Mouse (Mus musculus): ENCODE results near the gene Pikfyve. TPM values are rescaled to one million over a fixed set of nuclear protein-coding genes. Genes with fewer than 3 reads are reported as not detected.

Pikfyve gene
- polyA plus RNA-seq, 1 experiment from 2014 or later = 22.4 TPM

- ATAC-seq (ENCODE audit: low FRiP score, low TSS enrichment) (no peak), DNase-seq (no peak)
- no peak overlapping the region for H3K27ac ChIP-seq (replicated peaks; ENCODE audit: low read depth, low read length)
- no peak overlapping the region for H3K4me3 ChIP-seq (replicated peaks; ENCODE audit: low read depth, low read length)
- no peak overlapping the region for H3K9ac ChIP-seq (replicated peaks; ENCODE audit: low read length)
- peaks cover 50% of the 10 kb centered on the region for H3K36me3 ChIP-seq (ENCODE audit: control insufficient read depth, insufficient read depth, low read length)
- H3K9me3 ChIP-seq (ENCODE audit: control insufficient read depth, low read length) = no peaks in the 10 kb centered on the region
- 95% methylated on average over 2 of the region's 2 CpGs for WGBS
- no peak overlapping the region for H3K4me2 ChIP-seq (ENCODE audit: low read length)
- H3K4me1 ChIP-seq (ENCODE audit: control insufficient read depth, insufficient read depth, low read length) = 0 out of 2 replicates have a peak, but pooled peaks cover 6% of the 10 kb centered on the region
- no peaks in the 10 kb centered on the region for H3K27me3 ChIP-seq (ENCODE audit: control insufficient read depth, insufficient read depth, low read length)
These were observed 6.7 kb downstream of the Pikfyve start for GRCm38 (mm10) chr1:65193226-65193625.

- ATAC-seq (ENCODE audit: low FRiP score, low TSS enrichment) (no peak), DNase-seq (no peak)
- no peaks in the 10 kb centered on the region for H3K27me3 ChIP-seq (ENCODE audit: control insufficient read depth, insufficient read depth, low read length)
- H3K9me3 ChIP-seq (ENCODE audit: control insufficient read depth, low read length) = no peaks in the 10 kb centered on the region
- WGBS = 89% methylated on average over 2 of the region's 2 CpGs
- no peak overlapping the region for H3K4me2 ChIP-seq (ENCODE audit: low read length)
- H3K27ac ChIP-seq (replicated peaks; ENCODE audit: low read depth, low read length) = no peak overlapping the region
- H3K4me3 ChIP-seq (replicated peaks; ENCODE audit: low read depth, low read length) = no peak overlapping the region
- no peak overlapping the region for H3K9ac ChIP-seq (replicated peaks; ENCODE audit: low read length)
- peaks cover 49% of the 10 kb centered on the region for H3K36me3 ChIP-seq (ENCODE audit: control insufficient read depth, insufficient read depth, low read length)
- no peaks in the 10 kb centered on the region for H3K4me1 ChIP-seq (ENCODE audit: control insufficient read depth, insufficient read depth, low read length)
These were observed 11.9 kb downstream of the Pikfyve start for GRCm38 (mm10) chr1:65198425-65198824.

GRCm38 (mm10) chr1:65198861-65199260 is 12.4 kb downstream of the Pikfyve start:
- Histone ChIP-seq H3K4me3 (replicated peaks; ENCODE audit: low read depth, low read length) (no peak overlapping the region), H3K4me1 (ENCODE audit: control insufficient read depth, insufficient read depth, low read length) (no peaks in the 10 kb centered on the region), H3K36me3 (ENCODE audit: control insufficient read depth, insufficient read depth, low read length) (peaks cover 51% of the 10 kb centered on the region), H3K27ac (replicated peaks; ENCODE audit: low read depth, low read length) (no peak overlapping the region), H3K4me2 (ENCODE audit: low read length) (no peak overlapping the region), H3K27me3 (ENCODE audit: control insufficient read depth, insufficient read depth, low read length) (no peaks in the 10 kb centered on the region), H3K9ac (replicated peaks; ENCODE audit: low read length) (no peak overlapping the region), H3K9me3 (ENCODE audit: control insufficient read depth, low read length) (no peaks in the 10 kb centered on the region)
- ATAC-seq (ENCODE audit: low FRiP score, low TSS enrichment) = no peak
- DNase-seq = no peak
- WGBS = 93% methylated on average over 2 of the region's 2 CpGs

GRCm38 (mm10) chr1:65204299-65204698 is 17.8 kb downstream of the Pikfyve start:
- ATAC-seq (ENCODE audit: low FRiP score, low TSS enrichment) (no peak), DNase-seq (no peak)
- Histone ChIP-seq H3K9ac (replicated peaks; ENCODE audit: low read length) (no peak overlapping the region), H3K27me3 (ENCODE audit: control insufficient read depth, insufficient read depth, low read length) (no peaks in the 10 kb centered on the region), H3K4me1 (ENCODE audit: control insufficient read depth, insufficient read depth, low read length) (no peaks in the 10 kb centered on the region), H3K9me3 (ENCODE audit: control insufficient read depth, low read length) (no peaks in the 10 kb centered on the region; the same call in 1 of the 2 replicates), H3K4me2 (ENCODE audit: low read length) (no peak overlapping the region), H3K4me3 (replicated peaks; ENCODE audit: low read depth, low read length) (no peak overlapping the region), H3K27ac (replicated peaks; ENCODE audit: low read depth, low read length) (no peak overlapping the region), H3K36me3 (ENCODE audit: control insufficient read depth, insufficient read depth, low read length) (peaks cover 50% of the 10 kb centered on the region)
- 97% methylated on average over 1 of the region's 1 CpGs for WGBS

GRCm38 (mm10) chr1:65213214-65213613 is 26.7 kb downstream of the Pikfyve start:
- Histone ChIP-seq H3K4me1 (ENCODE audit: control insufficient read depth, insufficient read depth, low read length) (no peaks in the 10 kb centered on the region), H3K9ac (replicated peaks; ENCODE audit: low read length) (no peak overlapping the region), H3K27ac (replicated peaks; ENCODE audit: low read depth, low read length) (no peak overlapping the region), H3K4me3 (replicated peaks; ENCODE audit: low read depth, low read length) (no peak overlapping the region), H3K36me3 (ENCODE audit: control insufficient read depth, insufficient read depth, low read length) (peaks cover 25% of the 10 kb centered on the region), H3K4me2 (ENCODE audit: low read length) (no peak overlapping the region), H3K27me3 (ENCODE audit: control insufficient read depth, insufficient read depth, low read length) (no peaks in the 10 kb centered on the region), H3K9me3 (ENCODE audit: control insufficient read depth, low read length) (peaks cover 9% of the 10 kb centered on the region; the same call in 1 of the 2 replicates)
- 5% methylated on average over 2 of the region's 2 CpGs for WGBS
- ATAC-seq (ENCODE audit: low FRiP score, low TSS enrichment) (no peak), DNase-seq (no peak)

- no peaks in the 10 kb centered on the region for H3K9me3 ChIP-seq (ENCODE audit: control insufficient read depth, low read length)
- H3K27ac ChIP-seq (replicated peaks; ENCODE audit: low read depth, low read length) = no peak overlapping the region
- no peak for DNase-seq
- no peaks in the 10 kb centered on the region for H3K27me3 ChIP-seq (ENCODE audit: control insufficient read depth, insufficient read depth, low read length)
- no peak overlapping the region for H3K4me2 ChIP-seq (ENCODE audit: low read length)
- H3K36me3 ChIP-seq (ENCODE audit: control insufficient read depth, insufficient read depth, low read length) = peaks cover 34% of the 10 kb centered on the region
- H3K4me3 ChIP-seq (replicated peaks; ENCODE audit: low read depth, low read length) = no peak overlapping the region
- H3K4me1 ChIP-seq (ENCODE audit: control insufficient read depth, insufficient read depth, low read length) = no peaks in the 10 kb centered on the region
- 93% methylated on average over 2 of the region's 2 CpGs for WGBS
- no peak overlapping the region for H3K9ac ChIP-seq (replicated peaks; ENCODE audit: low read length)
- no peak for ATAC-seq (ENCODE audit: low FRiP score, low TSS enrichment)
These were observed 31.1 kb downstream of the Pikfyve start for GRCm38 (mm10) chr1:65217567-65217966.

GRCm38 (mm10) chr1:65217972-65218371 is 31.5 kb downstream of the Pikfyve start:
- WGBS = 94% methylated on average over 1 of the region's 1 CpGs
- no peaks in the 10 kb centered on the region for H3K4me1 ChIP-seq (ENCODE audit: control insufficient read depth, insufficient read depth, low read length)
- H3K9me3 ChIP-seq (ENCODE audit: control insufficient read depth, low read length) = no peaks in the 10 kb centered on the region
- H3K27ac ChIP-seq (replicated peaks; ENCODE audit: low read depth, low read length) = no peak overlapping the region
- peaks cover 37% of the 10 kb centered on the region for H3K36me3 ChIP-seq (ENCODE audit: control insufficient read depth, insufficient read depth, low read length)
- no peak overlapping the region for H3K4me3 ChIP-seq (replicated peaks; ENCODE audit: low read depth, low read length)
- DNase-seq = no peak
- H3K4me2 ChIP-seq (ENCODE audit: low read length) = no peak overlapping the region
- ATAC-seq (ENCODE audit: low FRiP score, low TSS enrichment) = no peak
- no peaks in the 10 kb centered on the region for H3K27me3 ChIP-seq (ENCODE audit: control insufficient read depth, insufficient read depth, low read length)
- H3K9ac ChIP-seq (replicated peaks; ENCODE audit: low read length) = no peak overlapping the region

- H3K4me1 ChIP-seq (ENCODE audit: control insufficient read depth, insufficient read depth, low read length) = no peaks in the 10 kb centered on the region
- H3K9ac ChIP-seq (replicated peaks; ENCODE audit: low read length) = no peak overlapping the region
- H3K36me3 ChIP-seq (ENCODE audit: control insufficient read depth, insufficient read depth, low read length) = peaks cover 56% of the 10 kb centered on the region
- no peak overlapping the region for H3K27ac ChIP-seq (replicated peaks; ENCODE audit: low read depth, low read length)
- H3K27me3 ChIP-seq (ENCODE audit: control insufficient read depth, insufficient read depth, low read length) = no peaks in the 10 kb centered on the region
- no peak overlapping the region for H3K4me2 ChIP-seq (ENCODE audit: low read length)
- H3K9me3 ChIP-seq (ENCODE audit: control insufficient read depth, low read length) = no peaks in the 10 kb centered on the region
- 100% methylated on average over 2 of the region's 2 CpGs for WGBS
- DNase-seq = no peak
- no peak for ATAC-seq (ENCODE audit: low FRiP score, low TSS enrichment)
- no peak overlapping the region for H3K4me3 ChIP-seq (replicated peaks; ENCODE audit: low read depth, low read length)
These were observed 37.2 kb downstream of the Pikfyve start for GRCm38 (mm10) chr1:65223654-65224053.

- no peak for DNase-seq
- Histone ChIP-seq H3K4me2 (ENCODE audit: low read length) (no peak overlapping the region), H3K27ac (replicated peaks; ENCODE audit: low read depth, low read length) (no peak overlapping the region), H3K27me3 (ENCODE audit: control insufficient read depth, insufficient read depth, low read length) (no peaks in the 10 kb centered on the region), H3K4me1 (ENCODE audit: control insufficient read depth, insufficient read depth, low read length) (no peaks in the 10 kb centered on the region), H3K4me3 (replicated peaks; ENCODE audit: low read depth, low read length) (no peak overlapping the region), H3K9ac (replicated peaks; ENCODE audit: low read length) (no peak overlapping the region), H3K36me3 (ENCODE audit: control insufficient read depth, insufficient read depth, low read length) (peaks cover 36% of the 10 kb centered on the region), H3K9me3 (ENCODE audit: control insufficient read depth, low read length) (no peaks in the 10 kb centered on the region)
- WGBS = 94% methylated on average over 2 of the region's 2 CpGs
- ATAC-seq (ENCODE audit: low FRiP score, low TSS enrichment) = no peak
These were observed 41.2 kb downstream of the Pikfyve start for GRCm38 (mm10) chr1:65227681-65228080.
